Mouse (Mus musculus) intestine, embryonic 14.5 days (tissue): Measurements from ENCODE around the gene Zdhhc1. TPM values are rescaled to one million over a fixed set of nuclear protein-coding genes. Genes with fewer than 3 reads are reported as not detected.
A peak's percentile ranks its signal among the peaks of the same experiment; 100 is the strongest.

Experiments
- ATAC-seq: fragments of 200-750 bp; cut with Nextera tagmentation; replicated peaks from 2 replicates; pipeline ENCODE4 v1.8.0; 2017; ENCODE audit warnings: low read depth, moderate number of reproducible peaks, moderate TSS enrichment, moderate library complexity; ENCODE audit not compliant: low FRiP score, low TSS enrichment
- DNase-seq: peaks from one replicate; pipeline ENCODE4 v3.0.0-alpha.2; 2018; ENCODE audit warnings: low spot score
- H3K27ac ChIP-seq: fragments of 300-500 bp; sonication (generic); 2 replicates; pipeline ENCODE4 v1.5.1; 2014; ENCODE audit warnings: low read depth, mild to moderate bottlenecking, control low read depth
- H3K27me3 ChIP-seq: fragments of 300-500 bp; sonication (generic); replicated peaks from 2 replicates; pipeline ENCODE4 v1.6.1; 2014; ENCODE audit warnings: low read length, control low read depth; ENCODE audit not compliant: control insufficient read depth, insufficient read depth
- H3K36me3 ChIP-seq: fragments of 300-500 bp; sonication (generic); 2 replicates; pipeline ENCODE4 v1.6.1; 2014; ENCODE audit warnings: low read length, control low read depth; ENCODE audit not compliant: control insufficient read depth, insufficient read depth
- H3K4me1 ChIP-seq: fragments of 300-500 bp; sonication (generic); replicated peaks from 2 replicates; pipeline ENCODE4 v1.6.1; 2014; ENCODE audit warnings: low read length, control low read depth, mixed read lengths; ENCODE audit not compliant: control insufficient read depth, insufficient read depth
- H3K4me2 ChIP-seq: fragments of 300-500 bp; sonication (generic); 2 replicates; pipeline ENCODE4 v1.6.1; 2014; ENCODE audit warnings: low read length
- H3K4me3 ChIP-seq: fragments of 300-500 bp; sonication (generic); 2 replicates; pipeline ENCODE4 v1.5.1; 2014; ENCODE audit warnings: low read depth, low read length, control low read depth, mixed read lengths
- H3K9ac ChIP-seq: fragments of 300-500 bp; sonication (generic); 2 replicates; pipeline ENCODE4 v1.6.1; 2014; ENCODE audit warnings: mild to moderate bottlenecking, low read length
- H3K9me3 ChIP-seq: fragments of 300-500 bp; sonication (generic); 2 replicates; pipeline ENCODE4 v1.6.1; 2016; ENCODE audit warnings: low read length, control low read depth; ENCODE audit not compliant: control insufficient read depth
- WGBS: fragments of 180-500 bp; shearing (Covaris S2); extraction: QIAGEN DNeasy Blood & Tissue Kit; methylation state at CpG from one replicate; pipeline ENCODE4 v1.1.7; 2014; 5-methylcytosine and 5-hydroxymethylcytosine counted together
- polyA plus RNA-seq: library from polyadenylated mRNA; unstranded; fragments of >200 nt; fragmentation: Nextera tagmentation; extraction: Ambion mirVana; gene quantifications from 2 replicates; pipeline ENCODE4 v1.2.1, GENCODE M21; 2014

Gene Zdhhc1
- polyA plus RNA-seq, 1 experiment from 2014 or later, result 25.2 TPM

- Histone ChIP-seq H3K4me2 (no peak overlapping the region), H3K36me3 (no peaks in the 10 kb centered on the region), H3K9ac (no peak overlapping the region), H3K9me3 (no peaks in the 10 kb centered on the region), H3K4me3 (no peak overlapping the region), H3K27me3 (0 out of 2 replicates have a peak, but pooled peaks cover 2% of the 10 kb centered on the region), H3K4me1 (peaks cover 11% of the 10 kb centered on the region; the same call in 1 of the 2 replicates), H3K27ac (no peak overlapping the region)
- 91% methylated on average over 10 of the region's 10 CpGs for WGBS
- DNase-seq (no peak), ATAC-seq (no peak)
These were observed 29.2 kb downstream of the Zdhhc1 start for GRCm38 (mm10) chr8:105467396-105467985.

GRCm38 (mm10) chr8:105466700-105467291, 29.9 kb downstream of the Zdhhc1 start:
- no peaks in the 10 kb centered on the region for H3K27me3 ChIP-seq
- 75% methylated on average over 7 of the region's 7 CpGs for WGBS

GRCm38 (mm10) chr8:105466246-105466645, 30.5 kb downstream of the Zdhhc1 start:
- H3K4me2 ChIP-seq, result no peak overlapping the region
- H3K27ac ChIP-seq, result no peak overlapping the region
- DNase-seq, result no peak
- no peak overlapping the region for H3K9ac ChIP-seq
- no peaks in the 10 kb centered on the region for H3K9me3 ChIP-seq
- ATAC-seq, result no peak
- H3K4me1 ChIP-seq, result peaks cover 8% of the 10 kb centered on the region; the same call in 1 of the 2 replicates
- no peaks in the 10 kb centered on the region for H3K27me3 ChIP-seq
- no peaks in the 10 kb centered on the region for H3K36me3 ChIP-seq
- no peak overlapping the region for H3K4me3 ChIP-seq
- 86% methylated on average over 6 of the region's 6 CpGs for WGBS

More at GRCm38 (mm10) chr8:105466700-105467291, 29.9 kb downstream of the Zdhhc1 start:
- H3K36me3 ChIP-seq, result no peaks in the 10 kb centered on the region
- H3K9me3 ChIP-seq, result no peaks in the 10 kb centered on the region
- no peak overlapping the region for H3K9ac ChIP-seq
- DNase-seq, result no peak
- no peak for ATAC-seq
- no peak overlapping the region for H3K27ac ChIP-seq
- no peak overlapping the region for H3K4me2 ChIP-seq
- H3K4me3 ChIP-seq, result no peak overlapping the region
- peaks cover 11% of the 10 kb centered on the region; the same call in 1 of the 2 replicates for H3K4me1 ChIP-seq

- ATAC-seq (no peak), DNase-seq (no peak)
- no peaks in the 10 kb centered on the region for H3K9me3 ChIP-seq
- H3K9ac ChIP-seq, result no peak overlapping the region
- H3K36me3 ChIP-seq, result no peaks in the 10 kb centered on the region
- no peak overlapping the region for H3K27ac ChIP-seq
- H3K27me3 ChIP-seq, result no peaks in the 10 kb centered on the region
- H3K4me1 ChIP-seq, result no peaks in the 10 kb centered on the region
- no peak overlapping the region for H3K4me3 ChIP-seq
- 80% methylated on average over 7 of the region's 7 CpGs for WGBS
- no peak overlapping the region for H3K4me2 ChIP-seq
These were observed 32.1 kb downstream of the Zdhhc1 start for GRCm38 (mm10) chr8:105464595-105464994.

GRCm38 (mm10) chr8:105461085-105461803, 35.5 kb downstream of the Zdhhc1 start:
- ATAC-seq (no peak), DNase-seq (no peak)
- no peak overlapping the region for H3K27ac ChIP-seq
- no peak overlapping the region for H3K4me3 ChIP-seq
- H3K4me1 ChIP-seq, result no peaks in the 10 kb centered on the region
- H3K9me3 ChIP-seq, result no peaks in the 10 kb centered on the region
- H3K9ac ChIP-seq, result no peak overlapping the region
- no peak overlapping the region for H3K4me2 ChIP-seq
- WGBS, result 53% methylated on average over 13 of the region's 13 CpGs
- H3K27me3 ChIP-seq, result no peaks in the 10 kb centered on the region
- H3K36me3 ChIP-seq, result no peaks in the 10 kb centered on the region

GRCm38 (mm10) chr8:105455218-105455617, 41.5 kb downstream of the Zdhhc1 start:
- Histone ChIP-seq H3K4me2 (0 out of 2 replicates have a peak overlapping the region, but pooled peaks have one; percentile 15), H3K4me1 (no peaks in the 10 kb centered on the region), H3K4me3 (no peak overlapping the region), H3K9ac (no peak overlapping the region), H3K9me3 (no peaks in the 10 kb centered on the region), H3K36me3 (no peaks in the 10 kb centered on the region), H3K27ac (no peak overlapping the region), H3K27me3 (no peaks in the 10 kb centered on the region)
- ATAC-seq (no peak), DNase-seq (no peak)
- WGBS, result 28% methylated on average over 10 of the region's 10 CpGs

- H3K4me1 ChIP-seq, result no peaks in the 10 kb centered on the region
- no peak overlapping the region for H3K4me3 ChIP-seq
- 61% methylated on average over 5 of the region's 5 CpGs for WGBS
- no peak overlapping the region for H3K9ac ChIP-seq
- ATAC-seq (no peak), DNase-seq (no peak)
- no peaks in the 10 kb centered on the region for H3K27me3 ChIP-seq
- H3K4me2 ChIP-seq, result no peak overlapping the region
- no peak overlapping the region for H3K27ac ChIP-seq
- no peaks in the 10 kb centered on the region for H3K9me3 ChIP-seq
- H3K36me3 ChIP-seq, result no peaks in the 10 kb centered on the region
These were observed 42.6 kb downstream of the Zdhhc1 start for GRCm38 (mm10) chr8:105454088-105454487.

- no peak overlapping the region for H3K9ac ChIP-seq
- H3K4me1 ChIP-seq, result no peaks in the 10 kb centered on the region
- H3K4me3 ChIP-seq, result no peak overlapping the region
- H3K9me3 ChIP-seq, result no peaks in the 10 kb centered on the region
- DNase-seq, result no peak
- no peak for ATAC-seq
- H3K4me2 ChIP-seq, result no peak overlapping the region
- no peaks in the 10 kb centered on the region for H3K36me3 ChIP-seq
- H3K27me3 ChIP-seq, result no peaks in the 10 kb centered on the region
- no peak overlapping the region for H3K27ac ChIP-seq
- WGBS, result 71% methylated on average over 5 of the region's 5 CpGs
These were observed 43.4 kb downstream of the Zdhhc1 start for GRCm38 (mm10) chr8:105453296-105453695.
